Mouse (Mus musculus): ENCODE results near the gene Cul5.

The Cul5 gene

GRCm38 (mm10) chr9:53607816-53608215, 62.0 kb downstream of the Cul5 start:
- no peak for DNase-seq (ENCODE audit: low spot score in 2 of 2)

DNA sequence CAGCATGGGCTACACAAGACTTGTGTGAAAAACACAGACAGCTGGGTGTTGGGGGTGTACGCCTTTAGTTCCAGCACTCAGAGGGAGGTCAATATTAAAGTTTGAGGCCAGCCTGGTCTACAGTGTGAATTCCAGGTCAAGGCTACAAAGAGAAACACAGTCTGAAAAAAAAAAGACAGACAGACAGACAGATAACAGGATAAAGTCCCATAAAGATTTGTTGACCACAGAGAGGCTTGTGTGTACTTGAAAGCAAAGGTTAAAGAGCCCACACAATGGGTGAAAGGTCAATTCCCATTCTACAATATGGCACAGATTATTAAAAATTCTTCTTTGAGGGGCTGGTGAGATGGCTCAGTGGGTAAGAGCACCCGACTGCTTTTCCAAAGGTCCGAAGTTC, 62.6 kb downstream of the Cul5 start:
- DNase-seq (ENCODE audit: low spot score in 2 of 2), result no peak

GRCm38 (mm10) chr9:53604954-53605353, 64.9 kb downstream of the Cul5 start:
- no peak for DNase-seq (ENCODE audit: low spot score in 2 of 2)

- no peak for DNase-seq (ENCODE audit: low spot score in 2 of 2)
These were observed 66.0 kb downstream of the Cul5 start for GRCm38 (mm10) chr9:53603849-53604248.

DNA sequence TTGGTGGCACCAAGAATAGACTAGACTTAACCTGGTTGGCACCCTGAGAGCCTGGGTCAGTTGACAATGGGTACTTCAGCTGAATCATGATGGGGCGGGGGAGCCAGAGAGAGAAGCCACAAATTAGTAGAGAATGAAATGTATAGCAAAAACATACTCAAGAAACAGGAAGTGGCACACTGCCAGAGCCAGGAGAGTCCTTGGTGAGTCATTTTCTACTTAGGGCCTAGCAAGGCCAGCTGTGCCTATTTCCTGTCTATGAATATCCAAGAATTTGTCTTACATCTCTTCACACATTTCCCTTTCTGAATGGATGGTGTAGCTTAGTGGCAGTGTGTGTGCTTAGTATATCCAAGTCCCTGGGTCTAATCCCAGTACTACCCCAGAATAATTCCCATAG, 66.4 kb downstream of the Cul5 start:
- peak in 1 of 2 experiments; percentile 45 for DNase-seq (ENCODE audit: low spot score in 2 of 2)

GRCm38 (mm10) chr9:53601541-53601940, 68.3 kb downstream of the Cul5 start:
- no peak for DNase-seq (ENCODE audit: low spot score in 2 of 2)

DNA sequence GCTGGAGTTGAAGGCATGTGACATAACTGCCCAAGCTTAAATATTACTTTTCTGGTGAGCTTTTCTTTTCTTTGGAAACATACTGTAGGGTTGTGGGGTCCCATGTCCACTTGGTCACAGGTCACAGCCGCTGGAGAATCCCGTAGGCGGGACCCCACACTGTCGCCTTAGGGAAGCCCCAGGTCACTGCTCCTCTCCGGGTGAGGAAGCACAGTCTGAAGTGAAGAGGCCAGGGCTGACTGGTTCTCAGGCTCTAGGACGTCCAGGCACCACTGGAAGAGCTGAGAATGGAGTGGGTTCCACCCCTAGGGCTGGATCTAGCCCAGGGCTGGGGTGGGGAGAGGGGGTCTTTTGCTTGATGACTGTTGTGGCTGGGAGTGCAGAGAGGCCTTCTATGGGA, 71.2 kb downstream of the Cul5 start:
- DNase-seq (ENCODE audit: low spot score in 2 of 2), result no peak

GRCm38 (mm10) chr9:53596971-53597600, 72.7 kb downstream of the Cul5 start:
- no peak for DNase-seq (ENCODE audit: low spot score in 2 of 2)

- DNase-seq (ENCODE audit: low spot score in 2 of 2), result peak; percentile 75 to 87
These were observed 75.0 kb downstream of the Cul5 start for GRCm38 (mm10) chr9:53594764-53595163.

GRCm38 (mm10) chr9:53581870-53582269, 87.9 kb downstream of the Cul5 start:
- DNase-seq (ENCODE audit: low spot score in 2 of 2), result no peak

DNA sequence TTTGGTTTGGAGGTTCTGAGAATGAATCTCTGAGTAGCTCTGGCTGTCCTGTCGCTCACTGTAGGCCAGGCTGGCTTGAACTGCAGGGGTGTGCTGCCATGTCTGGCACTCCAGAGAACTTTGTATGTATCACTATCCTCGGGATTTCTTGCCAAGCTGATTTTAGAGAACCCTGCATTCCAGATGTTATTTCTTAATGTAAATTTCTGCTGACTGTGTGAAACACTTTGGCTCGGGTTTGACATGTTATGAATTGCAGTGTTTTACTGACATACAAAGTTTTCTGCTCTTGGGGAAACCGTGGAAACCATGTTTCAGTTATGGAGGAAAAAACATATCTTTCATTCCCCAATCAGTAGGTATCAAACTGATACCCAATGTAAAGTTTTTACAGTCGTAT, 94.1 kb downstream of the Cul5 start:
- DNase-seq (ENCODE audit: low spot score in 2 of 2), result no peak

DNA sequence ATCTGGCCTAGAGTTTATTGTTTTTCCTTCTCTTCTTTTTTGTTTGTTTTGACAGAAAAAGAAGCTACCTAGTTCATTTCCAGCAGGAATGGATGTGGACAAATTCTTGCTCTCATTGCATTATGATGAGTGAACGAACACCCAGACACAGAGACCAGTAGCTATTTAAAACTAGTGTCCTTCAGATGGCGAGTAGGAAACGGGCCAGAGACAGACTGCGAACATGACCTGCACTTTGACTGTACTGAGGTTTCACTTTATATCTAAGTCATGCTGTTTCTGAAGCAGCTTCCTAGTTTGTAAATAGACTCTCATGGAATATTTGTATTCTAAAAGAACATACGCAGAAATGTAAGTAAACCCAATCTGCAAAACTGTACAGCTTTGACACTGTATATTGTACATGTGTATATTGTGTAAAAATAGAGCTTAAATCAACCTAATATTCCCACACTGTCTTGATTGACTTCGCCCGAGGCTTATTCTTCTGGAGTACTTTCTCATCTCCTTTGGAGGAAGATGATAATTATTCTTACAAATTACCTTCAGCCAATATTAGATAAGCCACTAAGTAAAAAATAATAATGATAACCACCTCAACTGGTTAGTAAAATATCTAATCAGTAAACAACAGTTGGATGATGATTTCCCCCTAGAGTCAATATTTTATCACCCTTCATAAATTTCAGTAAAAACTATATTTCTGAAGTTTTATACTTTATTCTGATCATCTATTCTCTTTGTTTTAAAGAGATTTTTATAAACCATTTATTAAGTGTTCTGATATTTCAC, 97.1 kb downstream of the Cul5 start:
- DNase-seq (ENCODE audit: low spot score in 2 of 2), result no peak

- DNase-seq (ENCODE audit: low spot score in 2 of 2), result no peak
These were observed 99.2 kb downstream of the Cul5 start for GRCm38 (mm10) chr9:53570662-53571061.
